Mouse (Mus musculus) thymus, postnatal 14 days (tissue): ENCODE results near the gene F11.

Experiments
- DNase-seq: peaks from one replicate; pipeline ENCODE4 v3.0.0; 2021

The F11 gene

GRCm38 (mm10) chr8:45261920-45262319, at the start of gene F11:
F11 (minus strand) TSS chr8:45262031.
- no peak for DNase-seq

GRCm38 (mm10) chr8:45310967-45311366, 49.1 kb upstream of the F11 start:
- no peak for DNase-seq

GRCm38 (mm10) chr8:45308366-45308765, 46.5 kb upstream of the F11 start, which contains the start of gene Gm45753:
Gm45753 (minus strand) TSS chr8:45308466.
- no peak for DNase-seq

GRCm38 (mm10) chr8:45305479-45305878, 43.6 kb upstream of the F11 start:
- DNase-seq: no peak

GRCm38 (mm10) chr8:45304354-45304753, 42.5 kb upstream of the F11 start:
- DNase-seq: no peak

- DNase-seq: no peak
Measured at GRCm38 (mm10) chr8:45302390-45302789, 40.6 kb upstream of the F11 start.

GRCm38 (mm10) chr8:45295276-45295675, 33.4 kb upstream of the F11 start:
- no peak for DNase-seq

- DNase-seq: no peak
Measured at GRCm38 (mm10) chr8:45294687-45295086, 32.9 kb upstream of the F11 start, which contains the start of gene Klkb1. Klkb1 (minus strand) TSS chr8:45294859.

GRCm38 (mm10) chr8:45291790-45292189, 30.0 kb upstream of the F11 start:
- DNase-seq: no peak

- no peak for DNase-seq
Measured at GRCm38 (mm10) chr8:45281630-45282029, 19.8 kb upstream of the F11 start.

GRCm38 (mm10) chr8:45277453-45277852, 15.6 kb upstream of the F11 start:
- DNase-seq: no peak

GRCm38 (mm10) chr8:45274317-45274716, 12.5 kb upstream of the F11 start:
- no peak for DNase-seq

GRCm38 (mm10) chr8:45269056-45269455, 7.2 kb upstream of the F11 start:
- no peak for DNase-seq

GRCm38 (mm10) chr8:45268485-45268884, 6.7 kb upstream of the F11 start:
- no peak for DNase-seq

- DNase-seq: no peak
Measured at GRCm38 (mm10) chr8:45267611-45268391, 6.0 kb upstream of the F11 start.

- DNase-seq: no peak
Measured at GRCm38 (mm10) chr8:45266993-45267392, 5.2 kb upstream of the F11 start.

- DNase-seq: no peak
Measured at GRCm38 (mm10) chr8:45264918-45265317, 3.1 kb upstream of the F11 start.

GRCm38 (mm10) chr8:45262851-45263250, 1.0 kb upstream of the F11 start:
- no peak for DNase-seq

GRCm38 (mm10) chr8:45258421-45258820, 3.4 kb downstream of the F11 start:
- DNase-seq: no peak

GRCm38 (mm10) chr8:45255040-45255439, 6.8 kb downstream of the F11 start:
- DNase-seq: no peak

GRCm38 (mm10) chr8:45254194-45254842, 7.5 kb downstream of the F11 start:
- DNase-seq: no peak

- no peak for DNase-seq
Measured at GRCm38 (mm10) chr8:45253586-45253985, 8.2 kb downstream of the F11 start.

GRCm38 (mm10) chr8:45253111-45253510, 8.7 kb downstream of the F11 start:
- no peak for DNase-seq

GRCm38 (mm10) chr8:45246307-45246706, 15.5 kb downstream of the F11 start:
- no peak for DNase-seq
